Mouse (Mus musculus) liver, embryonic 14.5 days (tissue): Measurements from ENCODE around the gene Naif1. TPM values are rescaled to one million over a fixed set of nuclear protein-coding genes. Genes with fewer than 3 reads are reported as not detected.
"Not testable (repeated sequence)": the region's sequence is repeated elsewhere in the genome, so short reads cannot be mapped to it uniquely, and the experiment has no call there.

Source experiments
- ATAC-seq: fragments of 200-750 bp; cut with Nextera tagmentation; 2 replicates; pipeline ENCODE4 v1.8.0; 2017; ENCODE audit warnings: moderate number of reproducible peaks, mild to moderate bottlenecking, moderate library complexity; ENCODE audit not compliant: insufficient read depth
- DNase-seq, 3 experiments: peaks; one replicate each; pipeline ENCODE4 v3.0.0-alpha.2; 2012 to 2013; ENCODE audit warnings: low read depth in 3 of 3, low spot score in 3 of 3
- H3K27ac ChIP-seq: fragments of 300-500 bp; sonication (generic); 2 replicates; pipeline ENCODE4 v1.5.1; 2014; ENCODE audit warnings: moderate library complexity, mild to moderate bottlenecking, control low read depth, inconsistent platforms
- H3K27me3 ChIP-seq: fragments of 300-500 bp; sonication (generic); 2 replicates; pipeline ENCODE4 v1.6.1; 2014; ENCODE audit warnings: mild to moderate bottlenecking, low read length, moderate library complexity; ENCODE audit not compliant: control insufficient read depth, insufficient read depth
- H3K36me3 ChIP-seq: fragments of 300-500 bp; sonication (generic); replicated peaks from 2 replicates; pipeline ENCODE4 v1.6.1; 2014; ENCODE audit warnings: low read depth; ENCODE audit not compliant: control insufficient read depth, insufficient read depth
- H3K4me1 ChIP-seq, 2 experiments: fragments of 200-500 bp in 1 of 2; fragments of 300-500 bp in 1 of 2; sonication (generic) in 1 of 2; replicated peaks; 2 replicates each; pipeline ENCODE4 v1.6.1; 2012 to 2014; ENCODE audit warnings: antibody characterized with exemption in 1 of 2, inconsistent platforms in 1 of 2, low read length in 1 of 2; ENCODE audit not compliant: control insufficient read depth in 2 of 2, insufficient read depth in 2 of 2
- H3K4me2 ChIP-seq: fragments of 300-500 bp; sonication (generic); 2 replicates; pipeline ENCODE4 v1.6.1; 2014; ENCODE audit warnings: low read depth, mild to moderate bottlenecking, control low read depth, moderate library complexity
- H3K4me3 ChIP-seq, 2 experiments: fragments of 200-500 bp in 1 of 2; fragments of 300-500 bp in 1 of 2; sonication (generic) in 1 of 2; 2 replicates each; pipeline ENCODE4 v1.5.1; 2012 to 2014; ENCODE audit warnings: low read depth in 2 of 2, low read length in 2 of 2, mild to moderate bottlenecking in 2 of 2, control low read depth in 1 of 2, inconsistent platforms in 1 of 2, moderate library complexity in 1 of 2; ENCODE audit not compliant: insufficient read depth in 1 of 2
- H3K9ac ChIP-seq: fragments of 300-500 bp; sonication (generic); replicated peaks from 2 replicates; pipeline ENCODE4 v1.6.1; 2014; ENCODE audit warnings: mild to moderate bottlenecking, control low read depth, moderate library complexity
- H3K9me3 ChIP-seq: fragments of 300-500 bp; sonication (generic); 2 replicates; pipeline ENCODE4 v1.6.1; 2016; ENCODE audit warnings: low read length, mixed read lengths; ENCODE audit not compliant: control insufficient read depth
- CTCF ChIP-seq: IDR thresholded peaks from 2 replicates; pipeline ENCODE4 v1.5.1; 2016; ENCODE audit warnings: antibody characterized with exemption, low read depth, control low read depth
- EP300 ChIP-seq: IDR thresholded peaks from 2 replicates; pipeline ENCODE4 v1.6.1; 2016; ENCODE audit warnings: antibody characterized with exemption, low read depth
- WGBS: fragments of 180-500 bp; shearing (Covaris S2); extraction: QIAGEN DNeasy Blood & Tissue Kit; methylation state at CpG from one replicate; pipeline ENCODE4 v1.1.7; 2014; ENCODE audit not compliant: insufficient replicate concordance; 5-methylcytosine and 5-hydroxymethylcytosine counted together
- polyA plus RNA-seq, 2 experiments: library from polyadenylated mRNA; depleted of rRNA in 1 of 2; stranded (reverse) in 1 of 2; unstranded in 1 of 2; fragments of >200 nt; fragmentation: Nextera tagmentation in 1 of 2; extraction: Ambion mirVana in 1 of 2; gene quantifications; 2 replicates each; pipeline versions ENCODE4 v1.2.1 to v1.2.3; 2012 to 2014

The Naif1 gene
- polyA plus RNA-seq, 2 experiments = 1.4 to 1.6 TPM

DNA sequence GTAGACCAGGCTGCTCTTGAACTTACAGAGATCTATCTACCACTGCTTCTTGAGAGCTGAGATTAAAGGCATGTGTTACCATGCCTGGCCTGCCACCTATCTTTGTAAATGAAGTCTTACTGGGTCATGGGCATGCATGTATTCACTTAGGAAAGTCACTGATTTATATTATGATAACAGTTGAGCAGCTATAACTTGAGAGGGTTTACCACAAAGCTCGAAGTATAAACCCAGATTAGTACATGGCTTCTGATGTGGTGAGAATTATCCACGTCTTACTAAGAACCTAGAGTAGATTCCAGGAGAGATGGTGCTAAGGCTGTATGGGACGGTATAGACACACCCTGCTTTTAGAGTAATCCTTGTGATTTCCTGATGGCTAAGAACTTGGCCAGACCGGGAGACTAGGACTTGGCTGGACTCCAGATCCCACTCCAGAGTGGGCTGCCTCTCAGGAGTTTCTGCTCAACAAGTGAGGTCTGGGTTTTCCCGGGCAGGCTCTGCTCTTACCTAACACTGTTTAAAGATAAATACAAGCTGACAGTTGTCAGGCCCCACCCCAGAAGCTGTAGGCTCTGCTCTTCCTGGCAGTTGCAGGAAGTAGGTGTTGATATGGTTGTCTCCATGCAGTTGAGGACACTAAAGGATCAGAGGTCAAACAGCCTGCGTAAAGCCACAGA, 14.1 kb downstream of the Naif1 start:
- WGBS = 13% methylated on average over 6 of the region's 6 CpGs
- Histone ChIP-seq H3K9ac (no peak overlapping the region), H3K9me3 (no peaks in the 10 kb centered on the region), H3K36me3 (no peaks in the 10 kb centered on the region), H3K4me3 (no peak overlapping the region), H3K27me3 (no peaks in the 10 kb centered on the region), H3K27ac (no peak overlapping the region), H3K4me2 (no peak overlapping the region), H3K4me1 (peaks cover 0 to 16% of the 10 kb centered on the region in 2 experiments; a peak in 2 of 4 replicates)
- ATAC-seq (peak; percentile 69), DNase-seq (peak in 2 of 3 experiments; percentile 29 to 31)
- TF ChIP-seq CTCF (no peak), EP300 (0 out of 2 replicates have a peak, but pooled peaks have one; percentile 16)

DNA sequence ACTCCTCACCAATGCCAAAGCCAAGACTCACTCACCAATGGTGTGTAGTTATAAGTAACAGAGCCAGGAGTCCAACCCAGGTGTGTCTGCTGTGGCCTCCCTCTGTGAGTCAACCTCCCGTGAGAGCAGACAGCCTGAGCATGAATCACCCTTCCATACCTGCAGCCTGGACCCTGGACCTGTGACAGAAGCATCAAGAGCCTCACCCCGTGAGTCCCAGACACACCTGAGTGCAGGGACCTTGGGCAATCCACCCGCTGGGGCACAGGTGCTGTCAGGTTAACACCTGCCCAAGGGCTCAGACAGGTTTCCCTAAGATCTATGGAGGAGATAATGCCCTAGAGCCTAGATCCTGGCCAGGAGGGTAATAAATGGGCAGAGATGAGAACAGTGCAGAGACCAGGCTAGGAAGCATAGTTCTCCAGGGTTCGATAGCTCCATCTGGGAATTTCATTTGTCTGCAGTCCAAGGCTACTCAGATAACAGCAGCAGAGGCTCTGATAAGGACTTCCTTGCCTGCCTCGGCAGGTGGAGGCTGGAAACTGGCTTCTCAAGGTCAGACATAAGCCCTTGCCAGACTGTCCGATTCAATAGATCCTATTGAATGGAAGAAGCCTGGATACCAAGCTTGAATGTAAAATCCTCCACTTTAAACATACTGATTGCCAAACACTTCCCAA, 20.9 kb downstream of the Naif1 start:
- H3K36me3 ChIP-seq = no peaks in the 10 kb centered on the region
- H3K27ac ChIP-seq = no peak overlapping the region
- TF ChIP-seq CTCF (no peak), EP300 (no peak)
- no peak for DNase-seq
- no peak for ATAC-seq
- H3K4me1 ChIP-seq = no peaks in the 10 kb centered on the region
- no peaks in the 10 kb centered on the region for H3K27me3 ChIP-seq
- no peak overlapping the region for H3K4me2 ChIP-seq
- WGBS = 58% methylated on average over 6 of the region's 6 CpGs
- H3K9me3 ChIP-seq = no peaks in the 10 kb centered on the region
- no peak overlapping the region for H3K4me3 ChIP-seq
- H3K9ac ChIP-seq = no peak overlapping the region

DNA sequence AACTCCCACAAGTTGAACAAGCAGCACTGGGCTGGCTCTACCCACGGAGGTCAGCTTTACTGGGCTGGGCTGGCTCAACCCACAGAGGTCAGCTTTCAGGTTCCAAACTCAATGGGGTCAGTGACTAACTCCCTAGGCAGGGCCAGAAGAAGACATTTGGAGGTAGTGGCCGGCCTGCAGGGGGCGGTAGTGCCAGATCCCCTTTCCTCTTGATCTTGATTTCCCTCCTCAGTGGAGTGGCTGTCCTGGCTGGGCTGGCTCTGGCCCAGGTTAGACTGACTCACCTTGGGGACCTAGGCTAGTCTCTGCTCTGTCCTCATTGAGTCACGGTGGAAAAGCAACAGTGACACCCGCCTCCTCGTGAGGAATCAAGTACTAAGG, 21.4 kb downstream of the Naif1 start:
- Histone ChIP-seq H3K4me1 (no peaks in the 10 kb centered on the region), H3K27ac (no peak overlapping the region), H3K36me3 (no peaks in the 10 kb centered on the region), H3K9me3 (no peaks in the 10 kb centered on the region), H3K4me3 (no peak overlapping the region), H3K9ac (no peak overlapping the region), H3K27me3 (no peaks in the 10 kb centered on the region), H3K4me2 (no peak overlapping the region)
- TF ChIP-seq CTCF = peak; percentile 75
- no peak for TF ChIP-seq EP300
- WGBS = 66% methylated on average over 6 of the region's 6 CpGs
- DNase-seq (no peak), ATAC-seq (no peak)

DNA sequence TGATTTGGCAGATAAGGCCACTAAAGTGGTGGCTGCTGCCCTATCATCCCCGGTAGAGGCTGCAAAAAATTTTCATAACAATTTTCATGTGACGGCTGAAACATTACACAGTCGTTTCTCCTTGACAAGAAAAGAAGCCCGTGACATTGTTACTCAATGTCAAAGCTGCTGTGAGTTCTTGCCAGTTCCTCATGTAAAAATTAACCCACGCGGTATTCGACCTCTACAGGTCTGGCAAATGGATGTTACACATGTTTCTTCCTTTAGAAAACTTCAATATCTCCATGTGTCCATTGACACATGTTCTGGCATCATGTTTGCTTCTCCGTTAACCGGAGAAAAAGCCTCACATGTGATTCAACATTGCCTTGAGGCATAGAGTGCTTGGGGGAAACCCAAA, 25.1 kb downstream of the Naif1 start:
- H3K4me3 ChIP-seq, H3K4me1 ChIP-seq, H3K4me2 ChIP-seq, H3K36me3 ChIP-seq, H3K27ac ChIP-seq, H3K27me3 ChIP-seq, H3K9me3 ChIP-seq, H3K9ac ChIP-seq, ATAC-seq, DNase-seq: not testable (repeated sequence)
- WGBS = 91% methylated on average over 3 of the region's 9 CpGs

DNA sequence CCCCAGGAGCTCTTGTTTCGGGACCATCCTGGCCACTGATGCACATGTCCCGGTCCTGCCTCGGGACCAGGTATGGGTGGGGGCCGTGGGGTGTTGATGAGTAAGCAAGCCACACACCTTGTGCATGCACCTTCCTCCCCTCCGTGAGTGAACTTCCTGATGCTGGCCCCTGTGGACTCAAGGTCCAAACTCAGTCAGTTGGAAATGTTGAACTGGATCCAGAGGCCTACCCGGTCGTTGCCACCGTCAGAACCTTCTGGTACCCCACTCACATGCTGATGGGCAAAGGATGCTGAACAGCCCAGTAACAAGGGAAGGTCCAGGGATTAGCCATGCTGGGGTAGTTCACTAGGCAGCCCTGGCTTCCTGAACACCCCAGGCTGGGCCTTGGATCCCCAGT, 32.1 kb downstream of the Naif1 start:
- H3K4me2 ChIP-seq = no peak overlapping the region
- WGBS = 78% methylated on average over 8 of the region's 8 CpGs
- no peaks in the 10 kb centered on the region for H3K36me3 ChIP-seq
- no peak overlapping the region for H3K4me3 ChIP-seq
- TF ChIP-seq EP300 = no peak
- H3K9me3 ChIP-seq = no peaks in the 10 kb centered on the region
- H3K9ac ChIP-seq = no peak overlapping the region
- no peaks in the 10 kb centered on the region for H3K27me3 ChIP-seq
- peaks cover 0 to 6% of the 10 kb centered on the region in 2 experiments; a peak in 2 of 4 replicates for H3K4me1 ChIP-seq
- no peak overlapping the region for H3K27ac ChIP-seq
- no peak for ATAC-seq
- DNase-seq = no peak
